Mouse (Mus musculus) ES-Bruce4 (cell line): ENCODE measurements around the gene Syn2.

Experiments
- CTCF ChIP-seq: IDR thresholded peaks from one replicate; pipeline ENCODE4 v1.8.1; 2011; ENCODE audit warnings: low read depth, low read length
- EP300 ChIP-seq: IDR thresholded peaks from 2 replicates; pipeline ENCODE4 v1.6.1; 2011; ENCODE audit warnings: low read depth, low read length; ENCODE audit not compliant: insufficient read depth
- POLR2A ChIP-seq: IDR thresholded peaks from one replicate; pipeline ENCODE4 v1.8.1; 2011; ENCODE audit warnings: low read length; ENCODE audit not compliant: insufficient read depth

- TF ChIP-seq POLR2A (no peak), EP300 (no peak), CTCF (no peak)
Observed at GRCm38 (mm10) chr6:115268551-115269385, 134.1 kb downstream of the Syn2 start.
